In the genomic region with DNA sequence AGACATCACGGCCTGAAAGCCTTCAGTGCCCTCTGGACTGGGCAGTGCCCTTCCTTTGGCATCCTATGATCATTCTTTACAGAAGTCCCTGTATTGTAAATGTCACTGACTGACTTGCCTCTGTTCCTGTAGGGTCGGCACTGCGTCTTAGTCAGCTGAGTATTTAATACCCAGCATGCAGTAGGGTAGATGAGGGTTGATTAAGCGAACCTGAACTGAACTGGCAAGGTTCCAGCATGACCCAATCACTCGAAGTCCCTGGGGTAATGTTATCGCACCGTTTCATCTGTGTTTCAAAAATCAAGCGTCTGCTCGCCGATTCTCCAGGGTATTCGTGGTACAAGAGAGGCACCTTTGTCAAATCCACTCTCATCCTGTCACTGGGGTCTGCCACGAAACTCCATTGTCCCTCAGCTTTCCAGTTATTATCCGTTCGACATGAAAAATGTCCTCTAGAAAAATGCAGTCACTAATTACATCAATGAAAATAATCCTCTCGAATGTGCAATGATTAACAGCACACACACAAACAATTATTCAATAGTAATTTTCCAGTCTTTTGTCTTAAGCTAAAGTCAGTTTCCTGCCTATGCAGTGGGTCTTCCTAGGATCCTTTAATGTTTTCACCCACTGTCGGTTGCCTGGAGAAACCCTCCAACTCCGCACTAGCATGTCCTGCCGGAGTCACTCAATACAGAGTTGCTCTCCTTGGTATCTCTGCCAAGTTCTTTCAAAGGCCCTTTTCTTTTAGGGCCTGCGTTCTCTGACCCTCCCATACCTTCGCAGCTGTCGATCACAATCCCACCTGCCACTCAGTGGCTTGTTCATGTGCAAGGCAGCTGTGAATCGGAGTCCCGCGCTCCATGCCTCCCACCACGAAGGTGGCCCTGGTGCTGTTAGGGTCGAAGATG, we compare ENCODE assay signal across 18 mouse cellular contexts.
DNase-seq lines count a peak whose midpoint lies in the region; ATAC-seq lines count a peak whose summit lies in the region.
"Had no signal": no experiment of that assay in that cellular context is flagged by ENCODE, and none has a peak within 500 bp of the region (broad histone marks: within the 10 kb centered on the region; RNA-seq: fewer than 3 reads in every experiment).

No protein-coding gene starts in this region.

- no peaks in the 10 kb centered on the region; the same call in 1 of the 2 replicates for H3K4me1 ChIP-seq in hindbrain, embryonic 15.5 days (replicated peaks)
- H3K4me1 ChIP-seq in neural tube, embryonic 12.5 days, result no peaks in the 10 kb centered on the region
- H3K4me1 ChIP-seq: heart, embryonic 15.5 days had no signal

- H3K9ac ChIP-seq in hindbrain, embryonic 15.5 days, result no peak overlapping the region
- no peak overlapping the region for H3K9ac ChIP-seq in neural tube, embryonic 12.5 days
- H3K9ac ChIP-seq: heart, embryonic 15.5 days had no signal

- no peaks in the 10 kb centered on the region for H3K36me3 ChIP-seq in hindbrain, embryonic 15.5 days
- H3K36me3 ChIP-seq in neural tube, embryonic 12.5 days, result no peaks in the 10 kb centered on the region
- H3K36me3 ChIP-seq: heart, embryonic 15.5 days had no signal

- WGBS in hindbrain, embryonic 15.5 days, result 38% methylated on average over 26 of the region's 26 CpGs
- WGBS in neural tube, embryonic 12.5 days, result 75% methylated on average over 26 of the region's 26 CpGs

- ATAC-seq in hindbrain, embryonic 15.5 days (ENCODE audit: low FRiP score, low read depth), result peak; percentile 63; the same call in 1 of the 2 replicates
- peak; percentile 57; the same call in 1 of the 2 replicates for ATAC-seq in neural tube, embryonic 12.5 days (ENCODE audit: low FRiP score, low read depth)

- H3K9me3 ChIP-seq in hindbrain, embryonic 15.5 days, result no peaks in the 10 kb centered on the region
- H3K9me3 ChIP-seq in neural tube, embryonic 12.5 days, result no peaks in the 10 kb centered on the region
- H3K9me3 ChIP-seq: heart, embryonic 15.5 days had no signal

- DNase-seq in cerebellum, postnatal 10 days, result peak; percentile 12 to 37
- no peak for DNase-seq in cerebellum, postnatal 36 days
- DNase-seq in kidney, postnatal 10 days, result peak; percentile 11
- DNase-seq in kidney, adult 18-20 months, result no peak
- DNase-seq in left cerebral cortex, adult 9 months (ENCODE audit: low spot score in 2 of 2), result no peak
- no peak for DNase-seq in frontal cortex, adult 2 months (ENCODE audit: extremely low spot score in 1 of 2, low spot score in 1 of 2)
- DNase-seq: cerebellum, adult 9-11 months; kidney, adult 9 months; layer of hippocampus, postnatal 36 days; left cerebral cortex, postnatal 4 days; lung, adult 18-20 months; lung, postnatal 4 days; spleen, adult 18-20 months; thymus, adult 18-20 months had no signal

- no peak overlapping the region for H3K4me3 ChIP-seq in hindbrain, embryonic 15.5 days
- H3K4me3 ChIP-seq in neural tube, embryonic 12.5 days, result no peak overlapping the region
- H3K4me3 ChIP-seq: erythroblast, embryonic 14.5 days; heart, embryonic 15.5 days had no signal

- H3K27me3 ChIP-seq in hindbrain, embryonic 15.5 days, result no peaks in the 10 kb centered on the region
- no peaks in the 10 kb centered on the region for H3K27me3 ChIP-seq in neural tube, embryonic 12.5 days (replicated peaks)
- H3K27me3 ChIP-seq: heart, embryonic 15.5 days had no signal

- H3K4me2 ChIP-seq in hindbrain, embryonic 15.5 days, result peak overlapping the region; percentile 18
- H3K4me2 ChIP-seq in neural tube, embryonic 12.5 days (replicated peaks), result no peak overlapping the region
- H3K4me2 ChIP-seq: heart, embryonic 15.5 days had no signal

- H3K27ac ChIP-seq in hindbrain, embryonic 15.5 days (replicated peaks), result no peak overlapping the region
- H3K27ac ChIP-seq in neural tube, embryonic 12.5 days, result no peak overlapping the region
- H3K27ac ChIP-seq: heart, embryonic 15.5 days had no signal

Comparison
In these comparisons a context has a peak if more than half of its experiments do, and no peak if none do; other contexts are left out.
1. DNase-seq: peak in cerebellum, postnatal 10 days (2 of 2) and kidney, postnatal 10 days (single experiment); none in cerebellum, postnatal 36 days (0 of 2), kidney, adult 18-20 months (single experiment), left cerebral cortex, adult 9 months (0 of 2) and frontal cortex, adult 2 months (0 of 2).